Mouse (Mus musculus): ENCODE measurements at regions not wholly inside any gene's neighbourhood (a gene's known extent, or its start where the extent isn't known, plus 50 kb on each side); places are given as distances from the start of the nearest gene placed in this dataset.

DNA sequence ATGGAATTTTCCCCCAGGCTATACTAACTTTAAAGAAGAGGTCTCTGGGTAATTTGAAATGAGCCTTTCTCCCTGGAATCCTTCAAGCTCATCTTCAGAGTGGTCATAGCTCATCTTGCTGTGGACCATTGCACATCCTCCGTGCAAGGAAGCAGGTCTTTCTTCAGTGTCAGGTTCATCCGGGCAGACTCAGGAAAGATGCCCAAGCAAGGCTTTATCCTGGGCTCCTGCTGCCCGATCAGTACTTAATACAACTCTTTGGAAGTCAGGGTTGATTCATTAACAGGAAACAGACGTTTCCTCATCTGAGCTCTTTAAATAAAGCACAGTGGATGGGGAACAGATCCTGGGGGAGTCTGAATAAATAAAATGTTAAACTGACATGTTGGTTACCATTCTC lies 188.1 kb downstream of the Cbln1 start:
- TF ChIP-seq CTCF (IDR thresholded peaks at IDR 0.05; ENCODE audit: borderline replicate concordance, insufficient read depth, low read length) (no peak), POLR2A (IDR thresholded peaks at IDR 0.05; ENCODE audit: low read depth, low read length) (no peak)

Measured in embryonic fibroblast, embryonic 13.5 days (primary cell).